Mouse (Mus musculus) embryonic fibroblast, embryonic 13.5 days (primary cell): ENCODE data around the gene Gm45837.

Experiments used
- CTCF ChIP-seq: IDR thresholded peaks from 2 replicates; pipeline ENCODE4 v1.5.1; 2011; ENCODE audit warnings: mild to moderate bottlenecking, control low read depth, low read length, moderate library complexity, borderline replicate concordance; ENCODE audit not compliant: insufficient read depth
- POLR2A ChIP-seq: IDR thresholded peaks from 2 replicates; pipeline ENCODE4 v1.6.1; 2011; ENCODE audit warnings: low read depth, mild to moderate bottlenecking, control low read depth, low read length, moderate library complexity

- TF ChIP-seq CTCF (no peak), POLR2A (no peak)
Measured at GRCm38 (mm10) chr7:101514768-101515167, 104.1 kb downstream of the Gm45837 start.
